8 mouse cellular contexts compared by ENCODE assay signal in genomic region chr2:91972121-91972566, GRCm38 (mm10). TPM values are rescaled to one million over a fixed set of nuclear protein-coding genes. Genes with fewer than 3 reads are reported as not detected.
A peak's percentile ranks its signal among the peaks of the same experiment; 100 is the strongest.
DNase-seq lines count a peak whose midpoint lies in the region; ATAC-seq and TF ChIP-seq lines count a peak whose summit lies in the region.

No protein-coding gene starts in this region.

- H3K4me2 ChIP-seq in forebrain, embryonic 15.5 days (replicated peaks): peak overlapping the region; percentile 37
- no peak overlapping the region; the same call in 1 of the 2 replicates for H3K4me2 ChIP-seq in liver, embryonic 14.5 days (ENCODE audit: low read depth)

- H3K9ac ChIP-seq in forebrain, embryonic 15.5 days (replicated peaks): 0 out of 2 replicates have a peak overlapping the region, but pooled peaks have one; percentile 27
- no peak overlapping the region for H3K9ac ChIP-seq in liver, embryonic 14.5 days (replicated peaks)

- 0 out of 2 replicates have a peak overlapping the region, but pooled peaks have one; percentile 16 for H3K4me3 ChIP-seq in forebrain, embryonic 15.5 days
- no peak overlapping the region for H3K4me3 ChIP-seq in liver, embryonic 14.5 days (ENCODE audit: insufficient read depth in 1 of 2, low read depth in 2 of 2, low read length in 2 of 2)
- no peak overlapping the region for H3K4me3 ChIP-seq in small intestine, adult 2 months (ENCODE audit: low read depth, low read length)

- TF ChIP-seq POLR2A in small intestine, adult 2 months (IDR thresholded peaks at IDR 0.05; ENCODE audit: low read depth, low read length): 0 out of 2 replicates have a peak, but pooled peaks have one; percentile 28

- no peaks in the 10 kb centered on the region for H3K36me3 ChIP-seq in forebrain, embryonic 15.5 days
- H3K36me3 ChIP-seq in liver, embryonic 14.5 days (replicated peaks; ENCODE audit: control insufficient read depth, insufficient read depth, low read depth): no peaks in the 10 kb centered on the region
- H3K36me3 ChIP-seq in small intestine, adult 2 months (ENCODE audit: control insufficient read depth, insufficient read depth, low read length): no peaks in the 10 kb centered on the region

- intact Hi-C loops in left cerebral cortex, postnatal 36 days (cut with DNase I): no loop called here

- H3K9me3 ChIP-seq in forebrain, embryonic 15.5 days: no peaks in the 10 kb centered on the region
- no peaks in the 10 kb centered on the region for H3K9me3 ChIP-seq in liver, embryonic 14.5 days (ENCODE audit: control insufficient read depth, low read length)

- H3K27ac ChIP-seq in forebrain, embryonic 15.5 days (replicated peaks): peak overlapping the region; percentile 82; the same call in 1 of the 2 replicates
- no peak overlapping the region for H3K27ac ChIP-seq in liver, embryonic 14.5 days
- H3K27ac ChIP-seq in small intestine, adult 2 months (ENCODE audit: insufficient read depth, low read depth, low read length): peak overlapping the region; percentile 36; the same call in 1 of the 2 replicates

- no peak for TF ChIP-seq CTCF in liver, embryonic 14.5 days (IDR thresholded peaks at IDR 0.05; ENCODE audit: low read depth)
- no peak for TF ChIP-seq CTCF in small intestine, adult 2 months (IDR thresholded peaks at IDR 0.05; ENCODE audit: extremely low read depth, insufficient read length, insufficient replicate concordance, low read depth, low read length)

- 0 out of 2 replicates have a peak, but pooled peaks have one; percentile 6 for ATAC-seq in forebrain, embryonic 15.5 days (replicated peaks)
- ATAC-seq in liver, embryonic 14.5 days (ENCODE audit: insufficient read depth): peak; percentile 60

- TF ChIP-seq EP300 in liver, embryonic 14.5 days (IDR thresholded peaks at IDR 0.05; ENCODE audit: low read depth): no peak

- 40% methylated on average over 13 of the region's 13 CpGs for WGBS in forebrain, embryonic 15.5 days
- WGBS in liver, embryonic 14.5 days (ENCODE audit: insufficient replicate concordance): 10% methylated on average over 13 of the region's 13 CpGs
- 20% methylated on average over 13 of the region's 13 CpGs for WGBS in small intestine, adult 2 months

- peaks cover 34% of the 10 kb centered on the region for H3K4me1 ChIP-seq in forebrain, embryonic 15.5 days
- peaks cover 0 to 7% of the 10 kb centered on the region in 2 experiments; a peak in 2 of 4 replicates for H3K4me1 ChIP-seq in liver, embryonic 14.5 days (replicated peaks; ENCODE audit: control insufficient read depth in 2 of 2, insufficient read depth in 2 of 2, low read length in 1 of 2)
- peaks cover 11% of the 10 kb centered on the region for H3K4me1 ChIP-seq in small intestine, adult 2 months (ENCODE audit: control insufficient read depth, insufficient read depth, insufficient read length, low read length)

- peaks cover 24% of the 10 kb centered on the region for H3K27me3 ChIP-seq in forebrain, embryonic 15.5 days
- peaks cover 67% of the 10 kb centered on the region for H3K27me3 ChIP-seq in liver, embryonic 14.5 days (ENCODE audit: control insufficient read depth, insufficient read depth, low read length)
- H3K27me3 ChIP-seq in small intestine, adult 2 months (ENCODE audit: control insufficient read depth, insufficient read depth, low read length): peaks cover 18% of the 10 kb centered on the region

- DNase-seq in cerebellum, adult 11-12 months: peak; percentile 34
- DNase-seq in cerebellum, adult 9-10 months: no peak
- peak; percentile 66 for DNase-seq in 416B (ENCODE audit: low read depth)
- no peak for DNase-seq in liver, embryonic 14.5 days (ENCODE audit: low read depth in 3 of 3, low spot score in 3 of 3)
- DNase-seq in urinary bladder, adult 18-20 months (ENCODE audit: low spot score in 2 of 2): no peak
- no peak for DNase-seq in left cerebral cortex, postnatal 36 days (ENCODE audit: low spot score in 2 of 2)

RNA-seq across cellular contexts. Expression of gene Dgkz, which starts 3.5 kb away (rescaled TPM):
- polyA plus RNA-seq in forebrain, embryonic 15.5 days (2015; fragmentation: Nextera tagmentation; extraction: Ambion mirVana): 27.6 and 28.2 TPM in 2 replicates
- 55.9 and 60.7 TPM in 2 replicates for polyA plus RNA-seq in liver, embryonic 14.5 days (2012; rRNA removed)
- polyA plus RNA-seq in liver, embryonic 14.5 days (2014; fragmentation: Nextera tagmentation; extraction: Ambion mirVana): 19.6 and 26.7 TPM in 2 replicates
- 165 and 295 TPM in 2 replicates for polyA plus RNA-seq in small intestine, adult 2 months (2012; rRNA removed)
- 100 to 1,000 TPM; 503 to 538 TPM for total RNA-seq in left cerebral cortex, postnatal 36 days (2021)

RNA-seq across cellular contexts. Expression of gene Gm9821, which starts 26.6 kb away (rescaled TPM):
- 0.15 and 0.32 TPM in 2 replicates for polyA plus RNA-seq in forebrain, embryonic 15.5 days (2015; fragmentation: Nextera tagmentation; extraction: Ambion mirVana)
- 0.01 and 0.02 TPM in 2 replicates for polyA plus RNA-seq in liver, embryonic 14.5 days (2012; rRNA removed)
- 0.63 and 0.96 TPM in 2 replicates for polyA plus RNA-seq in liver, embryonic 14.5 days (2014; fragmentation: Nextera tagmentation; extraction: Ambion mirVana)
- not detected in 2 replicates for polyA plus RNA-seq in small intestine, adult 2 months (2012; rRNA removed)
- not detected for total RNA-seq in left cerebral cortex, postnatal 36 days (2021)

RNA-seq across cellular contexts. Expression of gene Mdk, which starts 40.0 kb away (rescaled TPM):
- polyA plus RNA-seq in forebrain, embryonic 15.5 days (2015; fragmentation: Nextera tagmentation; extraction: Ambion mirVana): 347 and 357 TPM in 2 replicates
- polyA plus RNA-seq in liver, embryonic 14.5 days (2012; rRNA removed): 13.2 and 19.3 TPM in 2 replicates
- polyA plus RNA-seq in liver, embryonic 14.5 days (2014; fragmentation: Nextera tagmentation; extraction: Ambion mirVana): 12.7 and 13.7 TPM in 2 replicates
- 2.4 and 5.9 TPM in 2 replicates for polyA plus RNA-seq in small intestine, adult 2 months (2012; rRNA removed)
- total RNA-seq in left cerebral cortex, postnatal 36 days (2021): 10 to 100 TPM; 15.6 to 23.5 TPM

RNA-seq across cellular contexts. Expression of gene Chrm4, which starts 45.1 kb away (rescaled TPM):
- polyA plus RNA-seq in forebrain, embryonic 15.5 days (2015; fragmentation: Nextera tagmentation; extraction: Ambion mirVana): 1.5 and 1.8 TPM in 2 replicates
- polyA plus RNA-seq in liver, embryonic 14.5 days (2012; rRNA removed): 0.06 and 0.08 TPM in 2 replicates
- polyA plus RNA-seq in liver, embryonic 14.5 days (2014; fragmentation: Nextera tagmentation; extraction: Ambion mirVana): not detected in 2 replicates
- 2.2 and 2.9 TPM in 2 replicates for polyA plus RNA-seq in small intestine, adult 2 months (2012; rRNA removed)
- 10 to 100 TPM; 44.0 to 51.3 TPM for total RNA-seq in left cerebral cortex, postnatal 36 days (2021)

RNA-seq across cellular contexts. Expression of gene Creb3l1, which starts 52.2 kb away (rescaled TPM):
- polyA plus RNA-seq in forebrain, embryonic 15.5 days (2015; fragmentation: Nextera tagmentation; extraction: Ambion mirVana): 0.92 and 1.0 TPM in 2 replicates
- polyA plus RNA-seq in liver, embryonic 14.5 days (2012; rRNA removed): 0.61 and 0.66 TPM in 2 replicates
- 0.84 and 1.3 TPM in 2 replicates for polyA plus RNA-seq in liver, embryonic 14.5 days (2014; fragmentation: Nextera tagmentation; extraction: Ambion mirVana)
- 22.5 and 25.4 TPM in 2 replicates for polyA plus RNA-seq in small intestine, adult 2 months (2012; rRNA removed)
- total RNA-seq in left cerebral cortex, postnatal 36 days (2021): 1 to 10 TPM; 2.6 to 2.8 TPM

Comparison
In these comparisons a context has a peak if more than half of its experiments do, and no peak if none do; other contexts are left out.
1. DNase-seq: peak in cerebellum, adult 11-12 months (single experiment) and 416B (single experiment); none in cerebellum, adult 9-10 months (single experiment), liver, embryonic 14.5 days (0 of 3), urinary bladder, adult 18-20 months (0 of 2) and left cerebral cortex, postnatal 36 days (0 of 2).
2. RNA of gene Mdk, which starts 40.0 kb away (polyA plus RNA-seq): 347 to 357 TPM in forebrain, embryonic 15.5 days; 12.7 to 19.3 TPM in liver, embryonic 14.5 days and 2.4 to 5.9 TPM in small intestine, adult 2 months; every median in the first group is over 10 times any median in the second.